Mouse (Mus musculus) left cerebral cortex, adult 2 months (tissue): ENCODE measurements around the gene Slc15a3. TPM values are rescaled to one million over a fixed set of nuclear protein-coding genes. Genes with fewer than 3 reads are reported as not detected.
A peak's percentile ranks its signal among the peaks of the same experiment; 100 is the strongest.

Experiments
- DNase-seq, 2 experiments: peaks; one replicate each; pipeline ENCODE4 v3.0.0; 2021 to 2022; ENCODE audit warnings: low spot score in 2 of 2, mixed read lengths in 1 of 2; ENCODE audit errors: extremely low spot score in 1 of 2
- H3K27ac ChIP-seq: fragments of 200-600 bp; 2 replicates; pipeline ENCODE4 v1.8.1; 2022
- H3K4me3 ChIP-seq: fragments of 200-600 bp; 2 replicates; pipeline ENCODE4 v1.8.1; 2022
- CTCF ChIP-seq: fragments of 200-600 bp; IDR thresholded peaks from 2 replicates; pipeline ENCODE4 v1.8.1; 2022; ENCODE audit warnings: antibody characterized with exemption, mild to moderate bottlenecking, moderate library complexity
- intact Hi-C: fragments of 180-260 bp; cut with DNase I; formaldehyde crosslinking; loops from one replicate; pipeline ENCODE4 v1.15.1; 2025
- total RNA-seq, 2 experiments: library from RNA; stranded (reverse); gene quantifications; 2 replicates each; pipeline ENCODE4 v1.2.3; 2021

The Slc15a3 gene
- total RNA-seq, 2 experiments from 2014 or later: 1.1 to 1.3 TPM

- TF ChIP-seq CTCF: no peak
- H3K4me3 ChIP-seq: no peak overlapping the region
- no peak for DNase-seq
- intact Hi-C loops: no loop called here
- no peak overlapping the region for H3K27ac ChIP-seq
Measured at GRCm38 (mm10) chr19:10871328-10871961, 31.9 kb downstream of the Slc15a3 start.

- no peak for DNase-seq
Measured at GRCm38 (mm10) chr19:10878201-10878837, 38.8 kb downstream of the Slc15a3 start.

GRCm38 (mm10) chr19:10880085-10880974 is 40.8 kb downstream of the Slc15a3 start:
- intact Hi-C loops: loop anchor here (2.0 kb wide), 1 partner anchor 166 kb away; no protein-coding TSS in a partner anchor
- DNase-seq: peak in 1 of 2 experiments; percentile 32
- peak; percentile 43 for TF ChIP-seq CTCF
- peak overlapping the region; percentile 73 for H3K4me3 ChIP-seq
- 0 out of 2 replicates have a peak overlapping the region, but pooled peaks have one; percentile 10 for H3K27ac ChIP-seq

More at GRCm38 (mm10) chr19:10878201-10878837, 38.8 kb downstream of the Slc15a3 start:
- Histone ChIP-seq H3K4me3 (no peak overlapping the region), H3K27ac (peak overlapping the region; percentile 69; the same call in 1 of the 2 replicates)
- intact Hi-C loops: no loop called here
- TF ChIP-seq CTCF: no peak

DNA sequence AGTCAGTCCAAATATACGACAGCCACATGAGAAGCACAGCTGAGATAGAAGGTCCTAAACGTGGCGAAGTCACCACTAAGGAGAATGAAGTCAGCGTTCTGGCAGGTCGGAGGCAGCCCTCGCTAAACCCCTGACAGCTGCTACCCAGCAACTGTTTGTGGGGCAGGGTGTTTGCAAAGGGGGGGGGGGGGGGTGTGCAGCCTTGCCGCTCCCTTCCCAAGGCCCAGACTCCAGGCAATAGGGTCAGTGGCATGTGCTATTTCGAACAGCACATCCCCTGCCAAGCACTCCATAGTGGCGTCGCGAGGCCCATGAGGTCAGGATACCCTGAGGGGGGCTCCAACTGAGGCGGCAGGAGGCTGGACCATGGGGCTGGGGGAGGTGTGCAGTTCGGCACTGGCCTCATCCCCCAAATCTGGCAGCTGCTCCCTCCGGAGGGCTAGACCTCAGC is 41.5 kb downstream of the Slc15a3 start:
- H3K27ac ChIP-seq: peak overlapping the region; percentile 94
- intact Hi-C loops: loop anchor here (1.0 to 2.0 kb wide), 2 partner anchors 14 to 166 kb away; partner anchors contain the start of gene Prpf19
- H3K4me3 ChIP-seq: peak overlapping the region; percentile 73
- no peak for TF ChIP-seq CTCF
- DNase-seq: no peak

DNA sequence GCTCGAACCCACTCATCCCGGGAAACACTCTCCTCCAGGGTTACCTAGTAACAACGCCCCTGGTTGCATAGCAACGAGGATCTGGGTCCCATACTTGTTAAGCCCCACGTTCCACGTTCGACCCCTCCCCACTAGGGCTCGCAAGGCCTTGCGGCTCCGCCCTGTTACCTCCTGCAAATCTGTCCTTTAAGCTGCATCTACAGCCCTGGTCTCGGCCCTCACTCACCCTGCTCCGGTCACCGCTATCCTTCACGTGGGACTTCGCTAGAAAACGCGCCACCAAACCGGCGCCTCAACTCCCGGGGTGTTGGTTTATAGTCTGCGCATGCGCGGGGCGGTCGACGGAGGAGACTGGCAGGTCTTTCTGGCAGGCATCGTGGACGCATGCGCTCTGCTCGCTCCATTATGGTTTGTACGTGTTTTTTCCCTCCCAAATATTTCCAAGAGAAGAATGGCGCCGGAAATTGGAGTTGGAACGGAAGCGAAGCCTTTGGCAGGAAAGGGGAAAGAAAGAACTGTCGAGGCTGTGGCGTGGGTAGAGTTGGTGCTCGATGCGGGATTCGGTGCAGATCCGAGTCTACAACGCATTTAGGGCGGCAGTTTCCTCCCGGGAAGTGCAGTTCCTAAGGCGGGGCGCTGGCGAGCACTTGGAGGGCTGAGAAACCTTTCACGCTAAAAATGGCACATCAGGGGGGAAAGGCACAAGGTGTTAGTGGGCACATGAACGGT is 42.1 kb downstream of the Slc15a3 start, which contains the start of gene Tmem109:
Tmem109 (minus strand) TSS at position 576 of the 729 bp plus-strand sequence.
- H3K27ac ChIP-seq: peak within 1 kb of the TSS; percentile 94
- peak; percentile 89 to 91 for DNase-seq
- intact Hi-C loops: loop anchor here (1.0 to 2.0 kb wide), 2 partner anchors 14 to 167 kb away; partner anchors contain the start of gene Prpf19
- H3K4me3 ChIP-seq: peak within 1 kb of the TSS; percentile 73
- peak; percentile 27 for TF ChIP-seq CTCF

- TF ChIP-seq CTCF: no peak
- intact Hi-C loops: no loop called here
- no peak overlapping the region for H3K4me3 ChIP-seq
- H3K27ac ChIP-seq: no peak overlapping the region
- no peak for DNase-seq
Measured at GRCm38 (mm10) chr19:10892201-10892600, 52.7 kb downstream of the Slc15a3 start.

DNA sequence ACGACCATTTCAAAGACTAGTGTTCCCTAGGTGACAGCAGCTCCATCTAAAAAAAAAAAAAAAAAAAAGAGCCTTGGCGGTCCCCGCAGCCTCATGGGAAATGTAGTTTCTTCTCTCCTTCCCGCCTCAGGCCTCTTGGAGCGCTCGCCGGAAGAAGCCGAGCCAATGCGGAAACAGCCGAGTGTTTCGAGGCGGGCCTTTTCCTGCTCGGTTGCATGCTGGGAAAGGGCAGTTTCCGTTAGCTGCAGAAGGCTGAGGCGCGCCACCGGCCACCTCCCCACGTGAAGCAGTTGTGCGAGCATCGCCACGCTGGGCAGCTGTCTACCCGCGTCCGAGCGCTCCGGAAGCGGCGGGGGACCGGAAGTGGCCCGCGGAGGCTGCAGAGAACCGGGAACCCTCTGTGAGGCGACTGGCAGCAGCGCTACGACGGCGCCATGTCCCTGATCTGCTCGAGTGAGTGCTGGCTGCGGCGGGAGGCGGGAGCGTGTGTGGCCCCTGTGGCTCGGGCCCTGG is 55.5 kb downstream of the Slc15a3 start, which contains the start of gene Prpf19:
Prpf19 (plus strand) TSS at position 216 of the 513 bp plus-strand sequence.
- Histone ChIP-seq H3K27ac (peak within 1 kb of the TSS; percentile 89), H3K4me3 (peak within 1 kb of the TSS; percentile 93)
- DNase-seq: peak; percentile 99
- intact Hi-C loops: loop anchor here (1.0 kb wide), 2 partner anchors 14 to 26 kb away; partner anchors contain the start of gene Tmem132a
- peak; percentile 19; the same call in 1 of the 2 replicates for TF ChIP-seq CTCF

DNA sequence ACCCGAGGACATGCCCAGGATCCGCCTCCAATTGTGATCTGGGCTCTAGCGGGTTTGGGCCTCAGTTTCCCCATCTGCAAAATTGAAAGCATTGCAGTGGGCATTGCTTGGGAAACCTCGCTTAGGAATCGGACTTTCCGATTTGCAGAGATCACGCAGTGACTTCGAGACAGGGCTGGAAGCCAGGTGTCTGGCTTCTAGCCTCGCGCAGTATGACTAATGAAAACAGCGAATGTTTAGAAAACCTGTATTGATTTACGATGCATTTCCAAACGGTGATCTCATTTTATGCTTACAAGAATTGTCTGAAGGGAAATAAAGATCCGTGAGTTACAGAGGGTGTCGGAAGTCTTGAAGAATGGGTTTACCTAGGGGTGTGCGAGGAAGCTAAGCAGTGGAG is 56.2 kb downstream of the Slc15a3 start:
- Histone ChIP-seq H3K4me3 (peak overlapping the region; percentile 93), H3K27ac (peak overlapping the region; percentile 89)
- peak in 1 of 2 experiments; percentile 20 for DNase-seq
- intact Hi-C loops: loop anchor here (1.0 kb wide), 2 partner anchors 14 to 26 kb away; partner anchors contain the start of gene Tmem132a
- no peak for TF ChIP-seq CTCF

GRCm38 (mm10) chr19:10896849-10897248 is 57.3 kb downstream of the Slc15a3 start:
- Histone ChIP-seq H3K4me3 (peak overlapping the region; percentile 93), H3K27ac (no peak overlapping the region)
- no peak for DNase-seq
- no peak for TF ChIP-seq CTCF
- intact Hi-C loops: no loop called here

DNA sequence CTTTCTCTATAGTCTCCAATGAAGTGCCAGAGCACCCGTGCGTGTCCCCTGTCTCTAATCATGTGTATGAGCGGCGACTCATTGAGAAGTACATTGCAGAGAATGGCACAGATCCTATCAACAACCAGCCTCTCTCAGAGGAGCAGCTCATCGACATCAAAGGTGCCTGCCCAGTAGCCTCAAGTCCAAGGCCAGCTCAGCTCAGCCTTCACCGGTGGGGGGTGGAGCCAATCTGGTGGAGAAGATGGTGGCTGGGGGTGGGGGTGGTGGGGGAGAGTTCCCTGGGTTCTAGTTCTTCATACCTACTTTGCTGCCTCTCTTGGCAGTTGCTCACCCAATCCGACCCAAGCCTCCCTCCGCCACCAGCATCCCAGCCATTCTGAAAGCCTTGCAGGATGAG is 58.0 kb downstream of the Slc15a3 start:
- Histone ChIP-seq H3K4me3 (no peak overlapping the region), H3K27ac (no peak overlapping the region)
- no peak for TF ChIP-seq CTCF
- DNase-seq: no peak
- intact Hi-C loops: no loop called here

DNA sequence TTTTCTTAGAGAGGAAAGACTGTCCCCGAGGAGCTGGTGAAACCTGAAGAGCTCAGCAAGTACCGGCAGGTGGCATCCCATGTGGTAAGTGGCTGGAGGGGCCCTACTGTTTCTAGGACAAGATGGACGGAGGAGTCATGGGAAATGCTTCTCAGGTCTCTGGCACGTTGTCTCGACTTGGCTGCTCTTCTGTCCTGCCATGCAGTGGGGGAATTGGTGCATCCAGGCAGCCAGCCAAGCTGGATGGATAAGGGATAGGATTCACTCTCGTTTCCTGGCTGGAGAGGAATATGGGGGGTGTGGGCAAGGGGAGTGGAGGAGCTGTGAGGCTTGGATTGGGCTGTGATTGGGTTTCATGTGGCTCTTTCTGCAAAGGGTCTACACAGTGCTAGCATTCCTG is 60.8 kb downstream of the Slc15a3 start:
- no peak for DNase-seq
- no peak for TF ChIP-seq CTCF
- no peak overlapping the region for H3K4me3 ChIP-seq
- intact Hi-C loops: no loop called here
- H3K27ac ChIP-seq: no peak overlapping the region
